Mouse (Mus musculus) hematopoietic stem cell, adult 5-6 weeks (primary cell): ENCODE results near the gene Tmem211. TPM values are rescaled to one million over a fixed set of nuclear protein-coding genes. Genes with fewer than 3 reads are reported as not detected.
A peak's percentile ranks its signal among the peaks of the same experiment; 100 is the strongest.

Experiments
- ATAC-seq, 2 experiments: fragments of 125-278 bp in 1 of 2; replicated peaks in 1 of 2; 2 replicates each; pipeline ENCODE4 v1.8.0; 2016 to 2017; ENCODE audit warnings: inconsistent platforms in 2 of 2, mild to moderate bottlenecking in 2 of 2, moderate number of reproducible peaks in 2 of 2, low read depth in 1 of 2, moderate TSS enrichment in 1 of 2; ENCODE audit not compliant: low FRiP score in 2 of 2, poor library complexity in 2 of 2, severe bottlenecking in 2 of 2, insufficient read depth in 1 of 2, low TSS enrichment in 1 of 2
- total RNA-seq: library from RNA; stranded (forward); fragments of 172-1452, 232-1000 nt; gene quantifications from 2 replicates; pipeline ENCODE4 v1.2.3, GENCODE M21; 2017

Gene Tmem211
- not detected in 2 replicates for total RNA-seq

- peak; percentile 70 to 80 for ATAC-seq
Observed at GRCm38 (mm10) chr5:113226632-113227102, at the start of gene Tmem211. Gene Tmem211, plus strand, starts transcription at chr5:113226909.

GRCm38 (mm10) chr5:113179451-113179842, 47.3 kb upstream of the Tmem211 start:
- no peak for ATAC-seq

- peak; percentile 74 for ATAC-seq
Observed at GRCm38 (mm10) chr5:113179843-113180682, 46.6 kb upstream of the Tmem211 start.

GRCm38 (mm10) chr5:113180755-113181154, 46.0 kb upstream of the Tmem211 start:
- no peak; a peak in 1 of 4 replicates for ATAC-seq

- ATAC-seq, result 0 out of 4 replicates have a peak, but pooled peaks of 1 of the 2 experiments have one; percentile 29
Observed at GRCm38 (mm10) chr5:113181441-113181840, 45.3 kb upstream of the Tmem211 start.

- no peak for ATAC-seq
Observed at GRCm38 (mm10) chr5:113190558-113190957, 36.2 kb upstream of the Tmem211 start.

- no peak for ATAC-seq
Observed at GRCm38 (mm10) chr5:113191901-113192300, 34.8 kb upstream of the Tmem211 start.

GRCm38 (mm10) chr5:113193762-113194161, 32.9 kb upstream of the Tmem211 start:
- ATAC-seq, result no peak

GRCm38 (mm10) chr5:113195451-113195850, 31.3 kb upstream of the Tmem211 start:
- ATAC-seq, result no peak

GRCm38 (mm10) chr5:113195907-113196306, 30.8 kb upstream of the Tmem211 start:
- no peak for ATAC-seq

GRCm38 (mm10) chr5:113196916-113197794, 29.6 kb upstream of the Tmem211 start:
- no peak for ATAC-seq

GRCm38 (mm10) chr5:113199126-113199771, 27.5 kb upstream of the Tmem211 start:
- ATAC-seq, result no peak

- no peak for ATAC-seq
Observed at GRCm38 (mm10) chr5:113199772-113200134, 27.0 kb upstream of the Tmem211 start.

- ATAC-seq, result no peak
Observed at GRCm38 (mm10) chr5:113204193-113204592, 22.5 kb upstream of the Tmem211 start.

GRCm38 (mm10) chr5:113206670-113207352, 19.9 kb upstream of the Tmem211 start:
- ATAC-seq, result no peak; a peak in 1 of 4 replicates

GRCm38 (mm10) chr5:113208048-113208447, 18.7 kb upstream of the Tmem211 start:
- no peak for ATAC-seq
